Mouse (Mus musculus) MEL-GATA-1-ER (cell line): Measurements from ENCODE around the gene Lmo1.

Experiments
- DNase-seq: peaks from one replicate; pipeline ENCODE4 v3.0.0-alpha.2; 2012; ENCODE audit warnings: low read depth; ENCODE audit errors: extremely low read depth

The Lmo1 gene

DNA sequence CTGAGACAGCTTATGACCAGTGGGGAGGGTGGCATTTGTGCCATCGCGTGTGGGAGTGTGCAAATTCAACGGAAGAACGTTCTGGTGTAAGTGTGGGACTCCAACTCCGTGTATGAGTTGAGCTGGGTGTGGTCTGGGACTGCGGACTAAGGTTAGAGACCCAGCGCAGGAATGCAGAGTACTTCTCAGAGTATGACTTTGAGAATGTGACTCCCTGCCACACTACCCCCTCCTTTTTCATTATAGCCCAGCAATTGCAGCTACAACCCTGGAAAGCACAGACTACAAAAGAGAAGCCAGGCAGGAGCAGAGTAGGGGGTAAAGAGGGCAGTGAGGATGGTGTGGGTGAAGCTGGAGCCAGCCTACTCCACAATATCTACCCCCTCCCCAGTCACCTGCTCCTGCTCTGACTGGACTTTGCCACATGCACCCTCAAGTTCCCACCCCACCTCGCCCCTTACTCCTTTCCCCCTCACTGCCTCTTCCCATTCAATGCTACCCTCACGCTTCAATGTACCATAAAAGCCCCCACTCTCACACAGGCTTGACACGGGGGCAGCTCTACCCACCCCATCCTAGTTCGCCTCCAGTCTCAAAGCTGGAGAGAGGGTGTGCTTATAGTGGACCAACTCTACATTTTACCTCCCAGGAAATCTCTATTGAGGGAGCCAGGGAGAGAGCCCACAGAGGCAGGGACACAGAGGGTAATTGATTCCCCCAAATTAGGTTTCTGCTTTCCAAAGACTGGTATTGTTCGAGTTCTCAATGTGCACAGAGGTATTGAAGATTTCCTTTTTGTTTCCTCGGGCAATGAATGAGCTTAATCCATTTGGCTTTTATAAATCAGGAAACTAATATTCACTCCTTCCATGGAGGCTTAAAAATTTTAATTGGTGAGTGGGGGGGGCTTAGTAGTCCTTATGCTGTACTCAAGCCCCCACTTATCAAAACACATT, 941 bp upstream of the Lmo1 start:
- DNase-seq, result no peak

DNA sequence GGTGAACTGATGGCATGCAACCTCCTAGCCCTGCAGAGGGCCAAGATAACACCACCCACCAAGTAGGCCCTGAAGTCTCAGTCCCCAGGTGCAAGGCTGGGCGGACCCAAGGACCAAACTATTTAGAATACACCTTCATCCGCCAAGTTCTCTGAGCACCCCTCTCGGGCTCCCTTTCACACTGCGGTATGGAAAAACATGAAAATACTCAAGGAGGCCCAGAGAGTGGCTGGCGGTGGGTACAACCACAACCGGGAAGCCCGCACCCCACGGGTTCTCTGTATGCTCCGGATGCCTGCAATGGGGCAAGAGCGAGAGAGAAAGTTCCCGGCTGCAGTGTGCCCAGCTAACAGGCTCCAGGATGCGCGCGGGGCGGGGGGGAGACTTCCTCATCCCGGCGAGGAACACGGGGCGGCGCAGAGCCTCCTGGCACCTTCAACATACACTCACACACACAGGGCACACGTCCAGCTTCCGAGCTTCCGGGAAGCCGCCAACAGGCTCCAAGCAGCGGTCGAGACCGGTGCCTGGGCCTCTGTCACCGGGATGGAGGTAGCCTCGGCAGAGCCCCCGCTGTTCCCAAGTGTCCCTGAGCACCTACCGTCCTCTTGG, 564 bp downstream of the Lmo1 start:
- no peak for DNase-seq

- no peak for DNase-seq
These were observed 3.1 kb downstream of the Lmo1 start for GRCm38 (mm10) chr7:109171874-109172273.

DNA sequence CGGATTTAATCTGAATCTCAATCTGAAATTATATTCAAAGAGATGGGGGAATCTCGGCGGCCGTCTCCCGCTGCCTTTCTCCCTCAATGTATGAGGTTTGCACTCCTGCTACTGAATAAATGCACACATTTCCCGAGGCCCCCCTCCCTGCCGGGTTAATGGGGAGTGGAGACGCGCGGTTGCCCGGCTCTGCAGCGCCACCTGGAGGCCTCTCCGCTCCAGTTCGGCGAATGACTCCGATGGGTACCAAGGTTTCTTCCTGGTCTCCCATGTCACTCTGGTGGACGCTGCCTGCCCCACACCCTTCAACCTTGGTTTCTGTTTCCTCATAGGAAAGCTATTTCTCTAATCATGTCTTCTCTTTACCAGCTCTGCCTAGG, 4.6 kb downstream of the Lmo1 start:
- DNase-seq, result no peak

DNA sequence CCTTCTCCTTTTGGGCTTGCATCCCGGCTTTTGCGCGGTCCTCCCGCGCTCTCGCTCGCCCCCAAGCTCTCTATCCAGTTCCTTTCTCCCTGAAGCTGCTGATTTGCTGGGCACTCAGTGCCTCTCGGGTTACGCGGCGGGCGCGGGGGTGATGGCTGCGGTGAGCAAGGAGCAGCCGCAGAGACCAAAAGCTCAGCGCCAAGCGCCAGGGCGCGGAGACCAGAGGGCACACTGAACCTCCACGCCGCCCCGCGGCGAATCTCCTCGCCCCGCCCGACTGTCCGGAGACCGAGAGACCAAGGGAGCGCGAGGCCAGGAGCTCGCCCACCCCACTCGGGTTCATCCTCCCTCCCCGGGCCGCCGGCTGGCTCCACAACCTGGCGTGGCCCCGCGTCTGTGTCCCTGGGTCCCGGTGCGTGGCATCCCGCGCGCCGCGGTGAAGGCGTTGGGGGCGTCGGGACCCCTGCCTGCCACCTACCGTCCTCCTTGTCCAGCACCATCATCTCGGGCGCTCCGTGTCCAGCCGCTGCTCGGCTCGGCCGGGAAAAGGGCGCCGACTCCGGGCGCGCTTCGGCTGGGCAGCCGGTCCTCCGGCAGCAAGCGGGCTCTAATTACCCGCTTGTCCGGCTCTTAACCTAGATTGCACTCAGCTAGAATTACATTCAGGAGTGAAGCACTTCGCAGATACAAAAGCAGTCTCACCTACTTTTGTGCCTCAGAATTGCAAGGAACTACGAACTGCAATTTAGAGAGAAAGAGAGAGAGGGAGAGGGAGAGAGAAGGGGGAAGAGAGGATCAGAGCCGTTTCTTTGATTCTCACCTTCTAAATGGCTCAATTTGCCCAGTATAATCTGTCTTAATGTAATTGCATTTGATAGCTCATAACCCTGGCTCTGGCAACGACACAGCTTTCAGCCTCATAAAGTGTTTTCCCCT, 5.2 kb downstream of the Lmo1 start:
- no peak for DNase-seq

DNA sequence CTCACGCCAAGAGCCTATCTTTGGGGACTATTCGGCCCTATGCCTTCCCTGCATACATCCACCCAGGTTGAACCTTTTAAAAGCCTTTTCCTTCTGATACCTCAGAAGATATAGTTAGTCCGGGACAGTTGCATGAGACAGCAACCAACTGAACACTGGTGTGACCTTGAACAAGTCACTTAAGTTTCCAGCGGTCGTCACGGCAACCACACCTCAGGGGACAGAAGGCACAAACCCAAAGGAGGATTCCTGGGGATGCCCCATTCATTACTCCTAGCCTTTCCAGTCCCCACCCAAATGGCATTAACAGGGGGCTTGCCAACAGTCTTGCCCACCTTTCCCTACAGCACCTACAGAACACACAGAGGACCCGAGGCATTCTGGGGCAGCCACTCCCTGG, 6.3 kb downstream of the Lmo1 start:
- DNase-seq, result no peak

DNA sequence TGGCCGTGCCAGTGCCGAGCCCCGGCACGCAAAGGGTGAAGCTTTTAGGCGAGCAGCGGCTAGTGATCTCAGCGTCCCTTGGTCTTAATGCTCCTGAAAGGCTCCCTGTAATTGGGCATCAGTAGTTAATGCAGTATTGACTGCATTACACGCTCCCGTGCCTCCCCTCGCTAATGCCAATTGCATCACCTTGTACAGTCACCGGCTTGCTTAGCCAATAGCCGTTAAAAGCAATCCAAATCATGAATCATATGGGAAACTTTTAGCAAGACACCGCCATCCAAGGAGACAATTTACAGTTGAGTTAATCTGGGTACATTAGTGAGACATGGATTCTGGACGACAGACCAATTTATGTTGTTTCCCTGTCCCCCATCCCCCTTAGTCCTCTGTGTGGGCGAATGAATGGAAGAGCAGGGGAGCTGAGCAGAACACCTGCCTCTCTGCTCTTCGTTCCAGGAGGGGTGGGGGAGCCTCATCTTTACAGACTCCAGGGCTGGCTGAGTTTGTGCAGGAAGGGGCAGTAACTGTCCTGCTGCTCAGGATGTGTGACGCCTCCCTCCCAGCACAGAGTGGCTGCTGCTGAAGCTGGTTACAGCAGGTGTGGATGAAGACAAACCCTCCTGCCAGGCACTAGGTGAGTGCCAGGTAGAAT, 8.9 kb downstream of the Lmo1 start:
- no peak for DNase-seq

DNA sequence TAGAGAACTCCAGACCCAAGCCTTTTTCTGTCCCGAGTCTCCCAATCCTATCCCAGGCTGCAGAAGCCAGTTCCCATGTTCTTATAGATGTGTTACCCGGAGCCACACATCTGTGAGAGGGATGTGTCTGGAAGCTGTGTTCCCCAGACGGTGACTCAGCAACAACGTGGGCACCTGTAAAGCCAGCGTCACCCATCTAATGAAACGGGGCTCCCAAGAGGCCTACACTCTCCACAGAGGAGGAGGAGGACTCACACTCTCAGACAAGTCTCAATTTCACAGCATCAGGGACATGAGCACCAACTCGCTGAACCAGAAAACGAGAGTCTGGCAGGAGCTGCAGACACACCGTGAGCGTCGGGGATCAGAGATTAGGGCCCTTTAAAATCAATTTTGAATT, 20.7 kb downstream of the Lmo1 start:
- DNase-seq, result no peak

DNA sequence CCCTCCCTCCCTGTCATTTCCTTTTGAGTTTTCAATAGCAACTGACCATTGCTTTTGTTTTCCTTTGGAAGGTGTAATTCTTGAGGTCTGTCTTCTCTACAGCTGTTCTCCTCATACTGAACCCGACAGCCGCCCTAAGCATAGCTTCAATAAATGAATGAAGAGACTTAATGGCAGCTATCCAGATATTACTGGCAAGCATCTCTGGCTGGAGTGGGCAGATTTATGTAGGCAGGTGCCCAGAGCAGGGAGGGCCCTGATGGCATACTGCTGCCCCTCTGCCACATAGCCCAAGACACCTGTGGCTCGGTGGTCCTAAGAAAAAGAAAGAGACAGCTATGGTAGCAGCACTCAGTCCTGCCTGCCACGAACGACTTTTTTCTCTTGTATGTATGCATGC, 21.5 kb downstream of the Lmo1 start:
- no peak for DNase-seq

DNA sequence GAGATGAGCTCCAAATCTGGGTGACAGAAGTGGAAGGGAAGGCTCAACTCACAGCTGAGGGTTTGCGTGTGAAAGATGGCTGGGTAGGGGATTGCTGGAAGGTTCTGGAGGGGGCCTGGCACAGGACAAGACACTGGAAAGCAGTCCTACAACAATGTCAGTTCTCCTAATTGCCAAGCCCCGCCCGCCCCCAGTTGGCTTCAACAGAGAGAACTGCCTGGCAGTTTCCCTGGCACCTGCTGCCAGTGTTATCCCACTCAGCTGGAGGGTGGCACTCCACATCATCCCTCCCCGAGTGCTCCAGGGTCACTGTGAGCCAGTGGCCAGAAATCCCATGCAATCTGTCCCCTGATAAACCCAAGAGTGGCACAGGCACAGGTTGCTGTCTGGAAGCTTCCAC, 23.9 kb downstream of the Lmo1 start:
- DNase-seq, result no peak

DNA sequence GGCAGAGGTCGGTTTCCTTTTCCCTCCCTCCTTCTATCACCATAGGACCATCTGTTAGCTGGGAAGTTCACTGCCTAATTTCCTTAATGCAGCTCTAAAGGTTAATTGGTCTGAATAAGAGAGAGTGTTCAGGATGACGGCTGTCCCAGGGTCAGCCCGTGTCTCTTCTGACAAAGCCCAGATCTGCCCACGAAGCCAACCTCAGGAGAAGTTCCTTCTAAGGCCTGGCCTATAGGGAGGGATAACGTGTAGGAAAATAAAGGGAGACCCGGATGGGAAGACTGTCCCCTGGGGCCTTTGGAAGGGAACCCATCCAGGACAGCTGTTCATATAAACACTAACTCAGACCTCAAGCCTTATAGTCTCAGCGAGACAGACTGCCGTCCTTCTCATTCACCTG, 29.8 kb downstream of the Lmo1 start:
- no peak for DNase-seq

DNA sequence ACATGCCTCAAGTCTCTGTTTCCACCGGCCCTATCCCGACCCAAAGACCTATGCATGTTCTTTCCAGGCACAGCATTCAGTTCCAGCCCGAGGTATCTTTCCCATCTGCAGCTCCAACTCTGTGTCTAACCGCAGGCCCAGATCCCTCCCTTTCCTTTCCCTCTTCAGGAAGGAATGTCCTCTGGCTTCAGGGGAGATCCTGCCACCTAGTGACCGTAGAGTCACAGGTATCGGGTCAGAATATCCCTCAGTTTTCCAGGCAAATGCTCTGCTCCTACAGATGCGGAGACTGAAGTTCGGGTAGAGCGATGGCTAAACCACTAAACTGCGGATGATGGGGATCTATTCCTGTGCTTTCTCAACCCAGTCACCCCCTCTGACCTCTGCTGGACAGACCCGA, 30.3 kb downstream of the Lmo1 start:
- DNase-seq, result no peak

DNA sequence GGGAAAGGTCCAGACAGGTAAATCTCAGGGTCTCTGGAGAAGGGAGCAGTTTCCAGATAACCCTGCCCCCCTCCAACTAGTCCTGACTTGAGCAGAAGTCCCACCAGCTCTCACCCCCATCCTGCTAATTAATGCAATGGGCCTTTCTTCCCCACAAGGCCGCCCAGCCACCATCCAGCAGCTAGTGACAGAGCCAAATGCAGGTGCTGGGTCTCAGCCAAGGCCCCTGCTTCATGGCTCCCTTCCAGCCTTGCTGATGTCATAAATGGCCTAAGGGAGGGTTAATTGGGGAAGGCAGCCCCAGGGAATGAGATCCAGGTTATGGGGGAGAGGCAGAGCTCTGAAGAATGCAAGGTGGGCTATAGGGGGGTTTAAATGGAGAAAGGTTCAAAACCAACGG, 32.4 kb downstream of the Lmo1 start:
- DNase-seq, result no peak

- no peak for DNase-seq
These were observed 33.3 kb downstream of the Lmo1 start for GRCm38 (mm10) chr7:109141753-109142152.

- DNase-seq, result no peak
These were observed 34.0 kb downstream of the Lmo1 start for GRCm38 (mm10) chr7:109141054-109141453.

DNA sequence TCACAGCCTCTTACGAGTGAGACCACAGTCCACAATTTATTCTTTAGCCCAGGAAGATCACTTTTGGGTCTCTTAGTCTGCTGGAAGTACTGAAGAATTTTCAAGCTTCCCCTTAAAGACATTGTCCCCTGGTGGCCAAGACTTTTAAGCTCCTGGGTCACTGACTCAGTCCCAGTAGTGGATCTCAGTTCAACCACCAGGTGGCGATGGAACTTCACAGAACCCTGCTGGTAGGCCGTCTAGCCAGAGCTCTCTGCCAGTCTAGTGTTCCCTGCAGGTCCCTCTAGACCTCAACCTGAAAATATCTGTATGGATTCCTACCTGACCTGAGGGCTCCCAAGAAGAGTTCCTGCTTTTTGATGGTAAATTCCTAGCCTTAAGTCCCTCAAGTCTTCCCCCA, 35.6 kb downstream of the Lmo1 start:
- DNase-seq, result peak; percentile 48

DNA sequence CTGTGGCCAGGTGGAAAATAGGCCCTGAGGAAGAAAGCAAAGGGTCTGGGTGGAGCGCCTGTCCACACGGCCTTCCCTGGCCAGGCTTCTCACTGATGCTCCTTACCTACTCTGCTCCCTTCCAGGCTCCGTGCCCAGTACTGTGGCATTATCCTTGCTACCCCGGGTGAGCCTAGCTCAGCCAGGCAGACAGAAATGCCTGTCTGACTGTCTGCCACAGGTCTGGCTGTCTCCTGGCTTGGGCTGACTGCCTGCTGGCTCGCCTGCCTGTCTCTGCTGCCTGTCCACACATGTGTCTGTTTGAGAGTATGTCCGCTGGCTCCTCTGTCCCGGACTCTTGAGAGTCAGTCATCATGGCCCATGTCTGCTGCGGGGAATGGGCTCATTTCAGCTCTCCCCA, 37.6 kb downstream of the Lmo1 start:
- DNase-seq, result no peak

DNA sequence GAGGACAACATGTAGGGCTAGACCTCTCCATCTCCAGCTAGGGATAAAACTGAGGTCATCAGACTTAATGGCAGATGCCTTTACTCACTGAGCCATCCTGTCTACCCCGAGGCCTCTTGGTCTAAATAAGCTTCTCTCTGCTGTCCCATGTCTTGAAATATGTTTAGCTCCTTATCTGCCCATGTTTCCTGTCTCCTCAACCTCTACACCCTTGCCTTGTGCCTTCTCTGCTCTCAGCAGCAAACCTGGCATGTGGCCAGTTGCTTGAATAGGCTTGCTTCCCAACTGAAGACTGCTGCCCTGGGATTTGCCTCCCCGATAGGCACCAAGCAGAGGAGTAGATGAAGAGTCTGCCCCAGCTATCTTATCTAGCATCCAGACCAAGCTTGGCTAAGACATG, 43.4 kb downstream of the Lmo1 start:
- peak; percentile 12 for DNase-seq

DNA sequence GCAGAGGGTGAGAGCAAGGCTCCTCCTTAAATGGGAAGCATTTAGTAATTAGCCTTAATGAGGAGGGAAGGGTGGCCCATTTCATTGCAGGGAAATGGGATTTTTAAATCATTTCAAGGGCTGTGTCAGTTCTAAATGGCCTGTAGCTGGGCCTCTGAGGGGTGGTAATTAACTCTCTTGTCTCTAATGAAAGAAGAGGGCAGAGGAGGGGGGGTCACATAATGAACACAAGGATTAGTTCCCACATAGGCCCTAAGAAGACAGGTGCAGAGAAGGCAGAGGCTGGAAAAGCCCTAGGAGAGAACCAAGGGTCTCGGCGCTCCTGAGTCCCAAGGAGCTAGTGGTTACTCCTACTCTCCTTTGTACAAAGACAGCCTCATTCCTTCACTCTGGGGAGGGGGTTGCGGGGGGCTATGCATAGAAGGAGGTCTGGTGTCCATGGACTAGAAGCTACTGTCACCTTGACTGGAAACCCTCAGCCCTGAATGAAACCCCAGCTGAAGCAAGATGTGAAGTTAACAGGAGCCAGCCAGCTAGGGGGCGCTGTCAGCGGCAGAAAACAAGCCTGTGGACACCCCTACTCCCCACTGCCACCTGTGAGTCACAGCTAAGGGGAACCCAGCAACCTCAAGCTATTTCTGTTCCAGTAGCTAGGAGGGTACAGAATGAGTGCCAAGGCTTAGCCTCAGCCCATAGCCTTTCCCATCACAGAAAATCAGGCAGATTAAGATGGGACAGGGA, 44.9 kb downstream of the Lmo1 start:
- DNase-seq, result no peak

- no peak for DNase-seq
These were observed 45.6 kb downstream of the Lmo1 start for GRCm38 (mm10) chr7:109129442-109129841.

- no peak for DNase-seq
These were observed 59.1 kb downstream of the Lmo1 start for GRCm38 (mm10) chr7:109115929-109116328.
